Mouse (Mus musculus) erythroblast, embryonic 14.5 days (primary cell): ENCODE data around the gene Abl2. TPM values are rescaled to one million over a fixed set of nuclear protein-coding genes. Genes with fewer than 3 reads are reported as not detected.

ENCODE experiments used
- H3K27me3 ChIP-seq: 2 replicates; pipeline ENCODE4 v1.6.1; 2012; ENCODE audit warnings: inconsistent platforms; ENCODE audit not compliant: control insufficient read depth
- H3K36me3 ChIP-seq: 2 replicates; pipeline ENCODE4 v1.6.1; 2012; ENCODE audit warnings: mild to moderate bottlenecking, inconsistent platforms; ENCODE audit not compliant: control insufficient read depth
- H3K4me1 ChIP-seq: 2 replicates; pipeline ENCODE4 v1.6.1; 2012; ENCODE audit warnings: inconsistent platforms; ENCODE audit not compliant: control insufficient read depth
- H3K4me3 ChIP-seq: replicated peaks from 2 replicates; pipeline ENCODE3; 2012; ENCODE audit warnings: moderate library complexity, mild to moderate bottlenecking, inconsistent platforms
- H3K9me3 ChIP-seq: 2 replicates; pipeline ENCODE4 v1.6.1; 2012; ENCODE audit warnings: low read length, inconsistent platforms, mixed read lengths; ENCODE audit not compliant: control insufficient read depth
- GATA1 ChIP-seq: IDR thresholded peaks from 2 replicates; pipeline ENCODE4 v1.6.1; 2012; ENCODE audit warnings: low read length, inconsistent platforms, mixed read lengths
- TAL1 ChIP-seq: IDR thresholded peaks from 3 replicates; pipeline ENCODE4 v1.6.1; 2012; ENCODE audit warnings: low read length, inconsistent platforms, mixed read lengths
- polyA plus RNA-seq: library from polyadenylated mRNA; stranded (reverse); fragments of >175 nt; gene quantifications from 2 replicates; pipeline ENCODE4 v1.2.3, GENCODE M21; 2012

Abl2 gene
- polyA plus RNA-seq, 1 experiment, result 0.21 TPM

DNA sequence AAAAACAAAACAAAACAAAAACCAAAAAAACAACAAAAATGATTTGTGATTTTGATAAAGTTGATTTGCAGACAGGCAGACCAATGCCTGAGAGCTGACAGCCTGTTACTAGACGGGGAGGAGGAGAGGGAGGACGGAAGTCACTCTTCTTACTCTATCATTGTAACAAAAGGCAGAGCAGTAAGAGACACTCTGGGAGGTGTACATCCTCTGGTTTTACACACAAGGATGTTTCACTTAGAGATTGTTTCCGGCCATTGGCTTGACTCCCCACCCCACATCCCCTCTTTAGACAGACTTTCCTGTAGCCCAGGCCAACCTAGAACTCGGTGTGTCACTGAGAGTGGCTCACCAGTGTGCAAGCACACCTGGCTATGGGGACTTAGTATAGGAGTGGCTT, 11.0 kb downstream of the Abl2 start:
- no peaks in the 10 kb centered on the region for H3K27me3 ChIP-seq
- no peaks in the 10 kb centered on the region for H3K4me1 ChIP-seq
- H3K9me3 ChIP-seq, result no peaks in the 10 kb centered on the region; the same call in 1 of the 2 replicates
- H3K4me3 ChIP-seq, result no peak overlapping the region
- TF ChIP-seq GATA1 (no peak), TAL1 (no peak)
- H3K36me3 ChIP-seq, result no peaks in the 10 kb centered on the region

DNA sequence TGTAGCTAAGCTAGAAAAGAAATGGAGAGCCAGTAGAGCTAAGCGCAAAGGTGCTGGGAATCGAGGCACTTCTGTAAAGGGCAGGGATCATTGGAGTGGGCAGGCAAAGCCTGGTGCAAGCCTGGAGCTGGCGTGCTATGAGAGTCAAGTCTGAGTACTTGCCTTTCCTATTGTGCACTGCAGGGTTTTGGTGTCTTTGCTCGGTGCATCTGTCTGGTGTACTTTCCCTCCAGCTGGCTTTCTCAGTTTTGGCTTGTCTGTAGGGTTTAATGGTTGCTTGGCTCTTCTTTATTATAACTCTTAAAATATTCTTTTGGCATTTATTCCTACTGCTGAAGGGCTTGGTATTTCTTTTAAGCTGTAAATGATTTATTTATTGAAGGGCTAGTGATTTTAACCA, 14.4 kb downstream of the Abl2 start:
- TF ChIP-seq TAL1 (no peak), GATA1 (no peak)

DNA sequence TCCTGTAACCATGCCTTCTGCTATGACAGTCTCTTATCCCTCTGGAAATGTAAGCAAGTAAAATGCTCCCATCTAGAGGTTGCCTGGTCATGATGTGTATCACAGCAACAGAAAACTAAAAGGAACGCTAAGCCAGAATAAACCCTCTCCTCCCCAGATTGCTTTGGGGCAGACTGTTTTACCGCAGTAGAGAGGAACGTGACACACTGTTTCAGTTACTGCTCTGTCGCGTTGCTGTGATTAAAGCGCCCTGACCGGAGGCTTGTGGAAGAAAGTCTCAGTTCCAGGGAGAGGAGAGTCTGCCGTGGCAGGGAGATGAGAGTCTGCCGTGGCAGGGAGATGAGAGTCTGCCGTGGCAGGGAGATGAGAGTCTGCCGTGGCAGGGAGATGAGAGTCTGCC, 22.6 kb downstream of the Abl2 start:
- H3K9me3 ChIP-seq, result no peaks in the 10 kb centered on the region
- TF ChIP-seq GATA1, result no peak
- no peak for TF ChIP-seq TAL1

More for the DNA sequence above, 14.4 kb downstream of the Abl2 start:
- no peak overlapping the region for H3K4me3 ChIP-seq
- no peaks in the 10 kb centered on the region for H3K9me3 ChIP-seq
- no peaks in the 10 kb centered on the region for H3K36me3 ChIP-seq
- H3K27me3 ChIP-seq, result no peaks in the 10 kb centered on the region
- no peaks in the 10 kb centered on the region for H3K4me1 ChIP-seq

DNA sequence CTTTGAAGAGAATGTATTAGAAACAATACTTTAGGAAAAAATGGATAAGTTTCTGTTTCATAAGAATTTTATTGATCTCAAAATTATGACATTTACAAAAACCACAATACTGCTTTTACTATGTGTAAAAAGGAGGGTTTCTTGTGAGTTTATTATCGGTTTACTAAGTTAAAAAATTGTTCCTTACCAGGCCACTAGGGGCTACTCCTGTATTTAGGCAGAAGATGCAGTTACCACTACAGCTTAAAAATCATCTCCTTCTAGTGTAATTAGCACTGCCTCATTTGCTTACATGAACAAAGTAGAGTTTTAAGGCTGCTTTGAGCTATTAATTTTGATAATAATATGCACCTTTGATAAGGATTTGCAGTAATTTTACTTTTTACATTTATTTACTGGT, 25.6 kb downstream of the Abl2 start:
- TF ChIP-seq GATA1 (no peak), TAL1 (no peak)
- no peak overlapping the region for H3K4me3 ChIP-seq

More for the DNA sequence above, 22.6 kb downstream of the Abl2 start:
- Histone ChIP-seq H3K27me3 (no peaks in the 10 kb centered on the region), H3K36me3 (no peaks in the 10 kb centered on the region), H3K4me1 (no peaks in the 10 kb centered on the region; the same call in 1 of the 2 replicates), H3K4me3 (no peak overlapping the region)

DNA sequence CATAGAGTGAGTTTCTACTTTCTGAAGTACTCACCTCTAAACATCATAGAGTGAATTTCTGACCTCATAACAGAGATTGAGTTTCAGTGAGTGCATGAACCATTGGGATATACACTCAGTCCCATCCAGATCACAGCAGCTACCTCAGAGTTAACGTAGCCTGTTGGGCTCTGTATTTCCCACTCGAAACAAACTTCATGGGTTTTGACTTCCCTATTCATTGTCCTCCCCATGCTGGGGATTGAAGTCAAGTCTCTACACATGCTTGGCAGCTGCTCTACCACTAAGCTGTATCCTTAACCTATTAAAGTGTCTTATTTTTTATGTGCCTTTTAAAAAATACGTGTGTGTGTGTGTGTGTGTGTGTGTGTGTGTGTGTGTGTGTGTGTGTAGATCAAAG, 26.9 kb downstream of the Abl2 start:
- no peaks in the 10 kb centered on the region for H3K27me3 ChIP-seq
- H3K4me3 ChIP-seq, result no peak overlapping the region
- no peak for TF ChIP-seq GATA1
- no peak for TF ChIP-seq TAL1
- no peaks in the 10 kb centered on the region for H3K9me3 ChIP-seq
- peaks cover 3% of the 10 kb centered on the region for H3K4me1 ChIP-seq
- peaks cover 2% of the 10 kb centered on the region for H3K36me3 ChIP-seq

More for the DNA sequence above, 25.6 kb downstream of the Abl2 start:
- H3K27me3 ChIP-seq, result no peaks in the 10 kb centered on the region
- peaks cover 3% of the 10 kb centered on the region for H3K4me1 ChIP-seq
- H3K9me3 ChIP-seq, result no peaks in the 10 kb centered on the region
- H3K36me3 ChIP-seq, result peaks cover 2% of the 10 kb centered on the region

DNA sequence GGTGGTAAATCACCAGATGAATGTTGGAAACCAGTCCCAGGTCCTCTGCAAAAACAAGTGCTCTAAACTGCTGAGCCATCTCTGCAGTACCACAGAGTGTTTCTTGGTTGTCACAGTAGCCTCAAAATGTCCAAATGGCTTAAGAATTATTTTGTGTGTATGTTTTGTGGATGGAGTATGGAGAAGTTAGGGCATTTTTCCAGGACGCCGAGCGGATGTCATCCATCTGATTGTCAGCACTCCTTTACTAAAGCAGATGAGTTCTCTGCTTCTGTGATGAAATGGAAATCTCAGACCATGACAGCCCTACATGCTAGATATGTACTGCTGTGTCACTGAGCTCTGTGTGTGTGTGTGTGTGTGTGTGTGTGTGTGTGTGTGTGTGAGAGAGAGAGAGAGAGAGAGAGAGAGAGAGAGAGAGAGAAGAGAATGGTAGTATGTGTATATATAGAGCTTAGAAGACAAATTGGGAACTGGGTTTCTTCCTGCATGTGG, 31.3 kb downstream of the Abl2 start:
- H3K4me1 ChIP-seq, result peaks cover 3% of the 10 kb centered on the region
- no peak overlapping the region for H3K4me3 ChIP-seq
- H3K27me3 ChIP-seq, result no peaks in the 10 kb centered on the region
- TF ChIP-seq TAL1 (no peak), GATA1 (no peak)
- H3K36me3 ChIP-seq, result peaks cover 2% of the 10 kb centered on the region
- no peaks in the 10 kb centered on the region for H3K9me3 ChIP-seq

DNA sequence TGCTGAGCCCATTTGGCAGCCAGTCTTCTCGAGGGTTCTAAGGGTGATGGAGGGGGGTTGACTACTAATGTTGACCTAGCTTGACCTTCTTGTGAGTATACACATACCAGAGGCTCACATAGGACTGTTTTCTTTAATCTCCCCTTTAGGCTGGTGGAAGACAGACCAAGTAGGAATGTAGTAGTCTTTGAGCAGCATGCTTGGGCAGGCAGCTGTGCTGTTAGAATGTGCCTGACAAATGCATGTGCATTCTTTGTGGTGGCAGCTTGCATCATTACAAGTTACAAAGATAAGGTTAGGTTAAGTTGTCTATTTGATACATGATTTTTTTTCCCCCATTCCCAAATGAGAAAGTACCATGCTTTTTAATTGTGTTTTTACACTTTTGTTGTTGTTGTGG, 31.8 kb downstream of the Abl2 start:
- no peak for TF ChIP-seq TAL1
- TF ChIP-seq GATA1, result no peak
- Histone ChIP-seq H3K27me3 (no peaks in the 10 kb centered on the region), H3K4me3 (no peak overlapping the region), H3K36me3 (peaks cover 2% of the 10 kb centered on the region), H3K9me3 (no peaks in the 10 kb centered on the region), H3K4me1 (peaks cover 3% of the 10 kb centered on the region)

DNA sequence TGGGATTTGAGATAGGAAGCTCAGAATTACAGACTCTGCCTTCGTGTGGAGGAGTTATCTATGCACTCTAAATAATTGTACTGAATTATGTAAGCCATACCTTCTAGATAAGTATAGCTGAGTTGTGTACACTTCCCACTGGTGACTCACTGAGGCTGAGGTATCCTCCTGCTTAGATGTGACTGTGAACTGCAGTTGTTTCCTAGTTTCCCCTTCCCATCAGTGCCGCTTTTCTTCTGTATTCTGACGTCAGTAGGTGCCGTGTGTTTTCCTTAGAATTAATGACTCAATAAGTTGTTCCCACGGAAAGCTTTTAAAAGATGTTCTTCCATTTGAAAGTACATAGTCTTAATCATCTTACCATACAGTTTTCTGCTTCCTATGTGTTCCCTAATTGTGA, 34.7 kb downstream of the Abl2 start:
- TF ChIP-seq GATA1 (no peak), TAL1 (no peak)
- Histone ChIP-seq H3K36me3 (peaks cover 2% of the 10 kb centered on the region), H3K4me3 (no peak overlapping the region), H3K4me1 (peaks cover 3% of the 10 kb centered on the region), H3K9me3 (no peaks in the 10 kb centered on the region), H3K27me3 (no peaks in the 10 kb centered on the region)

DNA sequence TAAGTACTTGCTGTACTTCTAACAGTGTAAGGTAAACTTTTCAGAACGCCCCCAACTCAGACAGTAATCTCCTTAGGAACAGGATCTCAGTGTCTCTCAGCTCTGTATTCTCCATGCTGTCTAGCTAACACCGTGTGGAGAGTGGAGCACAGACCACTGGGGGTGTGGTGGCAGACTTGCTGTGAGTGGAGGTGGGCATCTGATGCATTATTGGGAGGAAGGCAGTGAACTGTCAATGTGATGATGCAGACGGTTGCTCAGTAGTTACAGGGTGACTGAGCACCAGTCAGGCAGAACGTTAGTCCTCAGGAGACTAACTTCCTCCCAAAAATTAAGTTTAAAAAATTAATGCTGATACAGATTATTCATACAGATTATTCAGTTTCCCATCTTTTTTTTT, 38.5 kb downstream of the Abl2 start:
- Histone ChIP-seq H3K4me1 (no peaks in the 10 kb centered on the region), H3K9me3 (no peaks in the 10 kb centered on the region)
- no peak for TF ChIP-seq TAL1
- no peak for TF ChIP-seq GATA1

DNA sequence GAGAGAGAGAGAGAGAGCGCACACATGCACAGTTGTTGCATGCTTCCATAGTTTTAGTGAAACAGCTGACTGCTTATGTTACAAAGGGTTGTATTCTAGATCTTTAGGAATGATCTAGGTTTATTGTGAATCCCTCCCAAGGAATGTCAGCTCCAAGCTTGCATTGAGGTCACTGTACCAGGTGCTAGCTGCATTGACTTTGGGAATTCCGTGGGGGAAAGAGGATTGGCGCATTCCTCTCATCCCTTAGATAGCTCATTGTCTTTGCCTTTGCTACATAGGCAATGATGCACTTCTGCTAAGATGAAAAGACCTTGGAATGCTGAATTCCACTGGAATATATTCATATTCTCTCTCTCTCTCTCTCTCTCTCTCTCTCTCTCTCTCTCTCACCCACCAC, 44.0 kb downstream of the Abl2 start:
- H3K27me3 ChIP-seq, result no peaks in the 10 kb centered on the region
- no peaks in the 10 kb centered on the region for H3K36me3 ChIP-seq
- H3K9me3 ChIP-seq, result no peaks in the 10 kb centered on the region
- no peak overlapping the region for H3K4me3 ChIP-seq
- peaks cover 2% of the 10 kb centered on the region; the same call in 1 of the 2 replicates for H3K4me1 ChIP-seq
- TF ChIP-seq TAL1, result no peak
- TF ChIP-seq GATA1, result no peak

More for the DNA sequence above, 38.5 kb downstream of the Abl2 start:
- no peak overlapping the region for H3K4me3 ChIP-seq
- H3K36me3 ChIP-seq, result no peaks in the 10 kb centered on the region; the same call in 1 of the 2 replicates
- no peaks in the 10 kb centered on the region for H3K27me3 ChIP-seq
